10 mouse cellular contexts compared by ENCODE assay signal in genomic region chr1:154788491-154788890, GRCm38 (mm10).
DNase-seq lines count a peak whose midpoint lies in the region; ATAC-seq lines count a peak whose summit lies in the region.
"Had no signal": no experiment of that assay in that cellular context is flagged by ENCODE, and none has a peak within 500 bp of the region (broad histone marks: within the 10 kb centered on the region; RNA-seq: fewer than 3 reads in every experiment).

No protein-coding gene starts in this region.

- ATAC-seq in CD4-positive, CD25-positive, alpha-beta regulatory T cell, adult 4 months = no peak
- ATAC-seq: liver, embryonic 12.5 days; Patski had no signal

- peak; percentile 8 for DNase-seq in CD4-positive, CD25-positive, alpha-beta regulatory T cell, adult 2 months (ENCODE audit: low read depth, low spot score)
- peak; percentile 33 to 42 for DNase-seq in layer of hippocampus, adult 8-10 months (ENCODE audit: low spot score in 2 of 2)
- DNase-seq in layer of hippocampus, adult 9-10 months (ENCODE audit: low spot score) = no peak
- DNase-seq in right cerebral cortex, adult 2 months (ENCODE audit: low spot score in 2 of 2) = peak; percentile 42 to 51
- DNase-seq in right cerebral cortex, postnatal 14 days = no peak
- no peak for DNase-seq in retina, postnatal 1 day
- no peak for DNase-seq in urinary bladder, postnatal 10 days (ENCODE audit: low spot score)

Comparison
In these comparisons a context has a peak if more than half of its experiments do, and no peak if none do; other contexts are left out.
1. DNase-seq: peak in CD4-positive, CD25-positive, alpha-beta regulatory T cell, adult 2 months (single experiment), layer of hippocampus, adult 8-10 months (2 of 2) and right cerebral cortex, adult 2 months (2 of 2); none in layer of hippocampus, adult 9-10 months (single experiment), right cerebral cortex, postnatal 14 days (single experiment), retina, postnatal 1 day (single experiment) and urinary bladder, postnatal 10 days (single experiment).